Mouse (Mus musculus): ENCODE results near the gene Sprr1b. TPM values are rescaled to one million over a fixed set of nuclear protein-coding genes. Genes with fewer than 3 reads are reported as not detected.

Gene Sprr1b
- polyA plus RNA-seq, 1 experiment from 2014 or later = not detected

- no peaks in the 10 kb centered on the region for H3K27me3 ChIP-seq
- H3K9ac ChIP-seq (replicated peaks) = no peak within 1 kb of the TSS
- no peak within 1 kb of the TSS for H3K4me2 ChIP-seq (replicated peaks)
- no peak within 1 kb of the TSS for H3K27ac ChIP-seq (replicated peaks)
- H3K4me1 ChIP-seq = no peaks in the 10 kb centered on the region
- H3K36me3 ChIP-seq = no peaks in the 10 kb centered on the region
- no peaks in the 10 kb centered on the region for H3K9me3 ChIP-seq
- H3K4me3 ChIP-seq = no peak within 1 kb of the TSS
- ATAC-seq (ENCODE audit: low FRiP score, low read depth) = no peak
- 92% methylated on average over 2 of the region's 2 CpGs for WGBS
Measured at GRCm38 (mm10) chr3:92407691-92408090, 30.9 kb downstream of the Sprr1b start, which contains the start of gene Sprr2i. TSS of gene Sprr2i (plus strand) at chr3:92407991.

GRCm38 (mm10) chr3:92394301-92394700, 44.3 kb downstream of the Sprr1b start:
- Histone ChIP-seq H3K36me3 (no peaks in the 10 kb centered on the region), H3K27me3 (no peaks in the 10 kb centered on the region), H3K9me3 (no peaks in the 10 kb centered on the region), H3K9ac (replicated peaks) (no peak overlapping the region), H3K4me1 (no peaks in the 10 kb centered on the region), H3K4me2 (replicated peaks) (no peak overlapping the region), H3K4me3 (no peak overlapping the region), H3K27ac (replicated peaks) (no peak overlapping the region)
- no peak for ATAC-seq (ENCODE audit: low FRiP score, low read depth)
- WGBS = 55% methylated on average over 1 of the region's 1 CpGs

Other genes starting within 250 kb of the Sprr1b start
- not detected in 2 replicates for gene Sprr2a1, start 223.0 kb downstream of the Sprr1b start, polyA plus RNA-seq (2016; fragmentation: Nextera tagmentation; extraction: Ambion mirVana)
- not detected in 2 replicates for gene Sprr2a2, start 222.9 kb downstream of the Sprr1b start, polyA plus RNA-seq (2016; fragmentation: Nextera tagmentation; extraction: Ambion mirVana)
- not detected in 2 replicates for gene Sprr2a3, start 153.4 kb downstream of the Sprr1b start, polyA plus RNA-seq (2016; fragmentation: Nextera tagmentation; extraction: Ambion mirVana)
- gene Sprr2b, start 122.2 kb downstream of the Sprr1b start, polyA plus RNA-seq (2016; fragmentation: Nextera tagmentation; extraction: Ambion mirVana) = not detected in 2 replicates
- not detected in 2 replicates for gene Sprr2d, start 99.6 kb downstream of the Sprr1b start, polyA plus RNA-seq (2016; fragmentation: Nextera tagmentation; extraction: Ambion mirVana)
- gene Sprr2e, start 86.6 kb downstream of the Sprr1b start, polyA plus RNA-seq (2016; fragmentation: Nextera tagmentation; extraction: Ambion mirVana) = not detected in 2 replicates
- gene Sprr2f, start 73.6 kb downstream of the Sprr1b start, polyA plus RNA-seq (2016; fragmentation: Nextera tagmentation; extraction: Ambion mirVana) = not detected in 2 replicates
- gene Sprr2h, start 53.1 kb downstream of the Sprr1b start, polyA plus RNA-seq (2016; fragmentation: Nextera tagmentation; extraction: Ambion mirVana) = not detected in 2 replicates
- gene Sprr2i, start 30.8 kb downstream of the Sprr1b start, polyA plus RNA-seq (2016; fragmentation: Nextera tagmentation; extraction: Ambion mirVana) = not detected in 2 replicates
- not detected in 2 replicates for gene Sprr2j-ps, start 20.7 kb downstream of the Sprr1b start, polyA plus RNA-seq (2016; fragmentation: Nextera tagmentation; extraction: Ambion mirVana)
- 6.6 and 9.2 TPM in 2 replicates for gene Gm9774, start 9.4 kb downstream of the Sprr1b start, polyA plus RNA-seq (2016; fragmentation: Nextera tagmentation; extraction: Ambion mirVana)
- gene Sprr2k, start 6.2 kb downstream of the Sprr1b start, polyA plus RNA-seq (2016; fragmentation: Nextera tagmentation; extraction: Ambion mirVana) = not detected in 2 replicates
- not detected in 2 replicates for gene Sprr3, start 19.9 kb upstream of the Sprr1b start, polyA plus RNA-seq (2016; fragmentation: Nextera tagmentation; extraction: Ambion mirVana)
- gene Sprr1a, start 47.1 kb upstream of the Sprr1b start, polyA plus RNA-seq (2016; fragmentation: Nextera tagmentation; extraction: Ambion mirVana) = not detected in 2 replicates
- gene Sprr4, start 61.7 kb upstream of the Sprr1b start, polyA plus RNA-seq (2016; fragmentation: Nextera tagmentation; extraction: Ambion mirVana) = not detected in 2 replicates
- not detected in 2 replicates for gene 2310046K23Rik, start 95.7 kb upstream of the Sprr1b start, polyA plus RNA-seq (2016; fragmentation: Nextera tagmentation; extraction: Ambion mirVana)
- gene Ivl, start 134.9 kb upstream of the Sprr1b start, polyA plus RNA-seq (2016; fragmentation: Nextera tagmentation; extraction: Ambion mirVana) = not detected in 2 replicates
- gene Smcp, start 150.2 kb upstream of the Sprr1b start, polyA plus RNA-seq (2016; fragmentation: Nextera tagmentation; extraction: Ambion mirVana) = not detected in 2 replicates
- not detected in 2 replicates for gene 2210017I01Rik, start 168.7 kb upstream of the Sprr1b start, polyA plus RNA-seq (2016; fragmentation: Nextera tagmentation; extraction: Ambion mirVana)
- gene Lce6a, start 182.9 kb upstream of the Sprr1b start, polyA plus RNA-seq (2016; fragmentation: Nextera tagmentation; extraction: Ambion mirVana) = not detected in 2 replicates
- not detected in 2 replicates for gene Lce1a1, start 209.5 kb upstream of the Sprr1b start, polyA plus RNA-seq (2016; fragmentation: Nextera tagmentation; extraction: Ambion mirVana)
- not detected in 2 replicates for gene Lce1b, start 218.1 kb upstream of the Sprr1b start, polyA plus RNA-seq (2016; fragmentation: Nextera tagmentation; extraction: Ambion mirVana)
- gene Lce1a2, start 231.5 kb upstream of the Sprr1b start, polyA plus RNA-seq (2016; fragmentation: Nextera tagmentation; extraction: Ambion mirVana) = not detected in 2 replicates
- gene Lce1c, start 240.5 kb upstream of the Sprr1b start, polyA plus RNA-seq (2016; fragmentation: Nextera tagmentation; extraction: Ambion mirVana) = not detected in 2 replicates
- gene Lce1d, start 248.4 kb upstream of the Sprr1b start, polyA plus RNA-seq (2016; fragmentation: Nextera tagmentation; extraction: Ambion mirVana) = not detected in 2 replicates

Measured in midbrain, embryonic 12.5 days (tissue).